Comparison of ENCODE assay signal across 7 mouse cellular contexts in genomic region chr9:83962098-83963086, GRCm38 (mm10). TPM values are rescaled to one million over a fixed set of nuclear protein-coding genes. Genes with fewer than 3 reads are reported as not detected.
DNase-seq lines count a peak whose midpoint lies in the region; ATAC-seq lines count a peak whose summit lies in the region.

No protein-coding gene starts in this region.

- 0 out of 2 replicates have a peak overlapping the region, but pooled peaks have one; percentile 10 for H3K27ac ChIP-seq in neural tube, embryonic 15.5 days (replicated peaks)

- H3K4me3 ChIP-seq in neural tube, embryonic 15.5 days (replicated peaks): no peak overlapping the region

- no peak overlapping the region for H3K4me2 ChIP-seq in neural tube, embryonic 15.5 days

- peak; percentile 65; the same call in 1 of the 2 replicates for ATAC-seq in neural tube, embryonic 15.5 days (ENCODE audit: low FRiP score)

- no peaks in the 10 kb centered on the region for H3K9me3 ChIP-seq in neural tube, embryonic 15.5 days (replicated peaks)

- 35% methylated on average over 10 of the region's 10 CpGs for WGBS in neural tube, embryonic 15.5 days

- H3K27me3 ChIP-seq in neural tube, embryonic 15.5 days (replicated peaks): no peaks in the 10 kb centered on the region

- peaks cover 5% of the 10 kb centered on the region; the same call in 1 of the 2 replicates for H3K4me1 ChIP-seq in neural tube, embryonic 15.5 days

- H3K9ac ChIP-seq in neural tube, embryonic 15.5 days (replicated peaks): no peak overlapping the region

- no peaks in the 10 kb centered on the region for H3K36me3 ChIP-seq in neural tube, embryonic 15.5 days

- DNase-seq in 3134 (ENCODE audit: extremely low read depth, insufficient read length, low spot score) (peak; percentile 66), MN1 (ENCODE audit: low spot score) (peak; percentile 60)
- peak; percentile 71 to 85 for DNase-seq in cerebellum, postnatal 4 days (ENCODE audit: low spot score in 2 of 2)
- DNase-seq in heart, postnatal 36 days: peak; percentile 63 to 74
- DNase-seq in left cerebral cortex, postnatal 10 days (ENCODE audit: extremely low spot score in 1 of 2, low spot score in 2 of 2): peak; percentile 67 to 79
- no peak for DNase-seq in spleen, adult 12 weeks (ENCODE audit: low spot score)

- intact Hi-C loops in heart, postnatal 36 days (cut with DNase I): loop anchor here (10.0 kb wide), 1 partner anchor 1622 kb away; no protein-coding TSS in a partner anchor
- intact Hi-C loops in left cerebral cortex, postnatal 10 days (cut with DNase I): no loop called here

RNA-seq across cellular contexts. Expression of gene Bckdhb, which starts 37.4 kb away (rescaled TPM):
- total RNA-seq in heart, postnatal 36 days (2021): 100 to 1,000 TPM in 1 of 2 experiments, 10 to 100 TPM in 1; 85.1 to 112 TPM
- 10 to 100 TPM; 29.8 to 34.7 TPM for total RNA-seq in left cerebral cortex, postnatal 10 days (2021)
- polyA plus RNA-seq in neural tube, embryonic 15.5 days (2015; fragmentation: Nextera tagmentation; extraction: Ambion mirVana): 39.9 and 43.4 TPM in 2 replicates
